Mouse (Mus musculus): ENCODE measurements at regions not wholly inside any gene's neighbourhood (a gene's known extent, or its start where the extent isn't known, plus 50 kb on each side); places are given as distances from the start of the nearest gene placed in this dataset.

- no peak for DNase-seq
Measured at GRCm38 (mm10) chr7:136120930-136121329, 404.8 kb upstream of the Mki67 start.

GRCm38 (mm10) chr7:136121406-136121805 is 405.2 kb upstream of the Mki67 start:
- DNase-seq, result no peak

- DNase-seq, result no peak
Measured at GRCm38 (mm10) chr7:136124786-136125185, 408.6 kb upstream of the Mki67 start.

- no peak for DNase-seq
Measured at GRCm38 (mm10) chr7:136126393-136126792, 410.2 kb upstream of the Mki67 start.

- no peak for DNase-seq
Measured at GRCm38 (mm10) chr7:136127576-136127975, 411.4 kb upstream of the Mki67 start.

GRCm38 (mm10) chr7:136129721-136130123 is 413.6 kb upstream of the Mki67 start:
- DNase-seq, result no peak

- DNase-seq, result no peak
Measured at GRCm38 (mm10) chr7:136130666-136131239, 414.6 kb upstream of the Mki67 start.

- DNase-seq, result no peak
Measured at GRCm38 (mm10) chr7:136132976-136133375, 416.8 kb upstream of the Mki67 start.

GRCm38 (mm10) chr7:136136666-136137065 is 420.5 kb upstream of the Mki67 start:
- no peak for DNase-seq

GRCm38 (mm10) chr7:136137341-136137740 is 421.2 kb upstream of the Mki67 start:
- no peak for DNase-seq

- no peak for DNase-seq
Measured at GRCm38 (mm10) chr7:136137831-136138602, 421.9 kb upstream of the Mki67 start.

- peak; percentile 17 for DNase-seq
Measured at GRCm38 (mm10) chr7:136142832-136143231, 426.7 kb upstream of the Mki67 start.

GRCm38 (mm10) chr7:136150196-136150595 is 434.0 kb upstream of the Mki67 start:
- DNase-seq, result no peak

GRCm38 (mm10) chr7:136151301-136151930 is 435.3 kb upstream of the Mki67 start:
- DNase-seq, result no peak

- DNase-seq, result peak; percentile 43
Measured at GRCm38 (mm10) chr7:136152470-136152869, 436.3 kb upstream of the Mki67 start.

GRCm38 (mm10) chr7:136153621-136154020 is 437.5 kb upstream of the Mki67 start:
- DNase-seq, result no peak

- DNase-seq, result no peak
Measured at GRCm38 (mm10) chr7:136159136-136159535, 443.0 kb upstream of the Mki67 start.

GRCm38 (mm10) chr7:136161526-136161925 is 445.4 kb upstream of the Mki67 start:
- DNase-seq, result no peak

- DNase-seq, result no peak
Measured at GRCm38 (mm10) chr7:136164834-136165233, 448.7 kb upstream of the Mki67 start.

GRCm38 (mm10) chr7:136169261-136169660 is 453.1 kb upstream of the Mki67 start:
- no peak for DNase-seq

- DNase-seq, result no peak
Measured at GRCm38 (mm10) chr7:136176373-136176772, 460.2 kb upstream of the Mki67 start.

- DNase-seq, result no peak
Measured at GRCm38 (mm10) chr7:136180996-136181395, 464.8 kb upstream of the Mki67 start.

- DNase-seq, result no peak
Measured at GRCm38 (mm10) chr7:136182101-136182500, 465.9 kb upstream of the Mki67 start.

Measured in thymus, postnatal 14 days (tissue).